Mouse (Mus musculus) embryo, embryonic 10 days (tissue): ENCODE results near the gene Ric8a.

Experiments used
- DNase-seq: peaks from one replicate; pipeline ENCODE4 v3.0.0-alpha.2; 2015; ENCODE audit warnings: low spot score

Ric8a gene

GRCm38 (mm10) chr7:140856785-140857549, at the start of gene Ric8a:
Gene Ric8a (plus strand): TSS chr7:140856957.
- peak; percentile 83 for DNase-seq

- no peak for DNase-seq
Measured at GRCm38 (mm10) chr7:140810496-140810895, 46.3 kb upstream of the Ric8a start.

DNA sequence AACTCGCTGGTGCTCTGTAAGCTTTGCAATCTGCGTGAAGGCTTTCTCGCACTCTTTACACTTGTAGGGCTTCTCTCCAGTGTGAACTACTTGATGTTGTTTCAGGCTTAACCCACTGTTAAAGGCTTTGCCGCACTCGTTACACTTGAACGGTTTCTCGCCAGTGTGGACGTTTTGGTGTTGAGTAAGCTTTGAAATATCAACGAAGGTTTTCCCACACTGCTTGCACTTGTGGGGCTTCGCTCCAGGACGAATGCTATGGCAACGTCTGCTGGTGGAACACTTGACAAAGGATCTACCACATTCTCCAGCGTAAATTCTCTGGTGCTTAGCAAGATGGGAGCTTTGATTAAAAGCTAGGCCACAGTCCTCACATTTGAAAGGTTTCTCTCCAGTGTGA, 45.0 kb upstream of the Ric8a start:
- DNase-seq: no peak

DNA sequence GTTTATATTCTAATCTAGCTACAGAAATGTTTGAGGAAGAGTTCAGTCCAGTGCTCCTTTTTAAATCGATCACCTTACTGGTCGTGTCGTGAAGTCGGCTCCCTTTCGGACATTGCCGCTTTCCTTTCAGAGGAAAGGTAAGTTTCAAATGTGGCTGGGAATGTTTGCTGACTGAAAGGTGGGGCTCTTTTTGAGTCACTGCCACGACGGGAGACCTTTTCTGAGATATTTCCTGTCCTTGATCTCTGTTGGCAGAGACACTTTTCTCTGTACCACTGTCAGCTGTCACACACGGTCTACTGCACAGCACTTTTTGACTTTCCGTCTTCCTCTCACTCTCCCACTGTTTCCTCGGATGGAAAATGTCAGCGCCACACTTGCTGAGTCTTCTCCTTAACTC, 43.9 kb upstream of the Ric8a start:
- no peak for DNase-seq

- DNase-seq: no peak
Measured at GRCm38 (mm10) chr7:140820173-140820572, 36.6 kb upstream of the Ric8a start.

- no peak for DNase-seq
Measured at GRCm38 (mm10) chr7:140821305-140821652, 35.5 kb upstream of the Ric8a start.

DNA sequence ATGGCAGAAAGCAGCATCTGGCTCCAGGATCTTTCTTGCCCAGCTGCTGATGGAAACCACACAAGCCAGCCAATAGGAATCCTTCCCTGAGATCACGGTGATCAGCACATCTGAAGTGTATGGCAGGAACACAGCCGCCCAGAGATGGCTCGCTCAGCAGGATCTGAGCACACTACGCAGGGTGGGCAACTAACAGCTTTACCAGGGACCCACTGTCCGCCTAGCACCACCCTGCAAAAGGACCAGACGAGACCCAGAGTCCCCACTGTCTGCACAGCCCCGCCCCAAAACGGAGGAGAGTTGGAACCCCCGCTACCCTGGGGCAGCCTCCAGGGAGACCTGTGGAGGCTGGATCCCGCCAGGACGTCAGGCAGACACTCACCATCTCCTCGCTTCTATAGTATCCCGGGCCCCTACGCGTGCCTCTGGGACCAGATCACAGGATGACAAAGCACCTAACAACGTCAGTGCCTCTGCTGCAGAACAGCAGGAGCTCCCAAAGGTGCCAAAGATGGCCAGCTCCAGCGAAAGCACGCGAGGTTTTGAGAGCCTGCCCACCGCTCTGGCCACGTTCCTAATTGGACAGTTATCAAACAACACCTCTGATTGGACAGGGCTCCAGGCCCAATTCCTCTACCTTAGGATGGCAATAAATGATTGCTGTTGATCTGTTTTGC, 35.0 kb upstream of the Ric8a start, which contains the start of gene Zfp941:
TSS of gene Zfp941 (minus strand) at position 526 of the 677 bp plus-strand sequence.
- DNase-seq: peak; percentile 78

DNA sequence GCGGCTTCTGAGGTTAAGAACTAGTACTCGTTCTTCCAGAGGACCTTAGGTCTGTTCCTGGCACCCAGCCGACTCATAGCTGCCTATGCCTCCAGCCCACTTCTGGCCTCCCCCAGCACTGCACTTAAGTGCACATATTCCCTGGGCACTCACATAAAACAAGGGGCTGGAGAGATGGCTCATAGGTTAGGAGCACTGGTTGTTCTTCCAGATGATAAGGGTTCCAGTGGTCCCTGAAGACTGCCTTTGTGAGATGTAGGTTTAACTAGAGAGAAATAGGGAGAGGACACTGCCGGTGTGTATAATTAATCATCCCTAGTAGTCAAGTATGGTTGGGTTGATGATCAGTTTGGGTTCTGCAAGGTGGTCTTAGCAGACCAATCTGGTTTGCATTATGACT, 34.0 kb upstream of the Ric8a start:
- no peak for DNase-seq

- DNase-seq: peak; percentile 53
Measured at GRCm38 (mm10) chr7:140828171-140828881, 28.4 kb upstream of the Ric8a start.

- DNase-seq: no peak
Measured at GRCm38 (mm10) chr7:140831447-140831846, 25.3 kb upstream of the Ric8a start.

GRCm38 (mm10) chr7:140833341-140833740, 23.4 kb upstream of the Ric8a start:
- no peak for DNase-seq

DNA sequence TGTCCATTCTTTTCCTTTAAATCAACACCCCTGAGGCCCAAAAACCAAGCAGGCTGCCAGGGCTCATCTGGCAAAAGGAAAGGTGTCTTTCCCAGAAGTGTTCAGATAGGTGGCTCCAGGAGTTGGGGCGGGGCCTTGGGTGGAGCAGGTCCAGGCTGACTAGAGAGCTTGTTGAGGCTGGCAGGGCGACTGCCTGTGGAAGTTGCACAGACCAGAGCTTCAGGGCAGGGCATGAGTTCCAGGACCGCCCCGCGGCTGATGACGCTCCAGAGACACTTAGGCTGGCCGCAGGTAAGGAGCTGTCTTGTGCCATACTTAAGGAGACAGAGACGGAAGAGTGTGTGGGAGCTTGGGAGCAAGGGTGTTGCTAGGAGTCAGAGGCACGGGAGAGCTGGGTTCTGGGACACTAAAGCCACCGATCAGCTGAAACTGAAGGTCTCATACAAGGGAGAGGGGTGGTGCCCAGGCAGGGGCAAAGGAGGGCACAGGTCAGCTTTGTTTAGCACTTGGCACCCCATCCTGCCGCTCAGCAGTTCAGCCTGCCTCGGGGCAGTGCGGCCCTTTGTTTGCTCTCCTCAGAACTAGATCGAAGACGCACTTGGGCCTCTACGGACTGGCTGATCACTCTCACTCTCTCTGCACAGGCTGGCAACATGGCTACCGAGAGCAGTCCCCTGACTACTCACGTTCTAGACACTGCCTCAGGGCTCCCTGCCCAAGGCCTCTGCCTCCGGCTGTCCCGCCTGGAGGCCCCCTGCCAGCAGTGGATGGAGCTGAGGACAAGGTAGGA, 21.6 kb upstream of the Ric8a start, which contains the start of gene Urah:
TSS of gene Urah (plus strand) at position 51 of the 790 bp plus-strand sequence.
- DNase-seq: no peak

GRCm38 (mm10) chr7:140835758-140836087, 21.0 kb upstream of the Ric8a start:
- DNase-seq: no peak

- DNase-seq: no peak
Measured at GRCm38 (mm10) chr7:140836243-140837115, 20.3 kb upstream of the Ric8a start.

DNA sequence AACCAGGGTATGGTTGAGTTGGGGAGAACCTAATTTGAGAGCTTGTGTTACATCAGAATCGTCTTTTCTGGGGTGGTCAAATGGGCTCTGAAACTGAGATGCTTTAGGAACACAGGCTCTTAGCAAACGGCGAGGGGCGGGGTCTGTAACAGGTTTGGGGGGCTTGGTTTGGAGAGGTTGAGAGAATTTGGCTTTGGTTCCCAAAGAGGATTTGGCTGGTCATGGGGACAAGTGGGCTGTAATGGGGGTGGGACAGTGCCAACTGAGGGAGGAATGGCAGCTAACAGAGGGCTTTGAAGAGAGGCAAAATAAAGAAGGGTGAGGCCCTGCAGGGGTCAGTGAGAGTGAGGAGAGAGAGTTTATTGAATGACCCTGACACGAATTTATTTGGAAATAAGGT, 17.2 kb upstream of the Ric8a start:
- no peak for DNase-seq

- DNase-seq: no peak
Measured at GRCm38 (mm10) chr7:140840750-140841735, 15.7 kb upstream of the Ric8a start.

- DNase-seq: no peak
Measured at GRCm38 (mm10) chr7:140843806-140844205, 13.0 kb upstream of the Ric8a start.

DNA sequence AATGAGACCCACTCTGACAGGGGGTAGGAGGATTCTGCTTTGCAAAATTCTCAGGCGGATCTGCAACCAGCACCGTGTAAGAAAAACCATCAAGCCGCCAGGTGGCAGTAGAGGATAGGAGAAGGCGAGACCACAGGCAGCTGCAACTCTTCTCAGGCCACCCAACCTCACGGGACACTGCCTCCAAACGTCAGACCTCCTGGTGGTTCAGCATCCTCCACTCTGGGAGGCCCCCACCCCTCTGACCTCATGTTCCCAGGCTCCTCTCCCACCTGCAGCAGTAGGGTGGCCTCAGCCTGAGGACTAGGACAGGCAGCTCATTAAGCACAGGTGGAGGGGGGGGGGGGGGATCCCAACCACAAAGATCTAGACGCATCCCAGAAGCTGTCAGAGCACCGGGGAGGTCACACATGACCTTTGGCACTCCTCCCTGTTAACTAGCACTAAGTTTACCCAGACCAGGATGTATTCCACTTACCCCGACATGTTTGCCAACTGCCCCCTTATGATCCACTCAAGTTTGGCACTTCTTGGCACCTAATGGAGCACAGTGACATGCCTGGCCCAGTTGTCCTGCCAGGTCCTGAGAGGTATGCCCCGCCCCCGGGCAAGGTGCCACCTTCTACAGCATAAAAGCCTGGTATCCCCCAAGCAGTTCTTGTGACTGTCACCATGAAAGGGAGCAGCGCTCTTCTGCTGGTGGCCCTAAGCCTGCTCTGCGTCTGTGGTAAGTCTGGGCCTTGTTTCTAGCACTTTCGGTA, 11.7 kb upstream of the Ric8a start, which contains the start of gene Scgb1c1:
TSS of gene Scgb1c1 (plus strand) at position 643 of the 761 bp plus-strand sequence.
- peak; percentile 91 for DNase-seq

GRCm38 (mm10) chr7:140845683-140846082, 11.1 kb upstream of the Ric8a start:
- DNase-seq: no peak
